Mouse (Mus musculus): ENCODE data around the gene Mcu. TPM values are rescaled to one million over a fixed set of nuclear protein-coding genes. Genes with fewer than 3 reads are reported as not detected.
A peak's percentile ranks its signal among the peaks of the same experiment; 100 is the strongest.

Mcu gene
- total and polyA plus RNA-seq, 2 experiments from 2014 or later: 13.0 to 20.5 TPM

- no peaks in the 10 kb centered on the region for H3K9me3 ChIP-seq (replicated peaks; ENCODE audit: control insufficient read depth, low read length)
- 58% methylated on average over 11 of the region's 11 CpGs for WGBS
- H3K4me1 ChIP-seq (ENCODE audit: control insufficient read depth, insufficient read depth): peaks cover 36% of the 10 kb centered on the region
- TF ChIP-seq CTCF (IDR thresholded peaks at IDR 0.05; ENCODE audit: low read depth) (no peak), EP300 (IDR thresholded peaks at IDR 0.05; ENCODE audit: low read depth) (no peak)
- no peak within 1 kb of the TSS for H3K4me3 ChIP-seq (ENCODE audit: low read depth, low read length)
- H3K27ac ChIP-seq (ENCODE audit: low read depth): 0 out of 2 replicates have a peak within 1 kb of the TSS, but pooled peaks have one; percentile 16
- H3K9ac ChIP-seq (replicated peaks; ENCODE audit: low read depth, low read length): no peak within 1 kb of the TSS
- DNase-seq (ENCODE audit: low spot score) (no peak), ATAC-seq (ENCODE audit: insufficient read depth, low read depth) (no peak)
- no peaks in the 10 kb centered on the region for H3K27me3 ChIP-seq (ENCODE audit: control insufficient read depth, insufficient read depth, low read length)
- H3K36me3 ChIP-seq (replicated peaks; ENCODE audit: control insufficient read depth, insufficient read depth, low read length): no peaks in the 10 kb centered on the region
- H3K4me2 ChIP-seq (ENCODE audit: low read depth, low read length): no peak within 1 kb of the TSS
These were observed 174.8 kb downstream of the Mcu start, which contains the start of gene Oit3 for GRCm38 (mm10) chr10:59441735-59442134. Gene Oit3, minus strand, starts transcription at chr10:59441778.

- Histone ChIP-seq H3K27ac (ENCODE audit: low read depth) (peak overlapping the region; percentile 16), H3K36me3 (replicated peaks; ENCODE audit: control insufficient read depth, insufficient read depth, low read length) (no peaks in the 10 kb centered on the region), H3K4me1 (ENCODE audit: control insufficient read depth, insufficient read depth) (peaks cover 33% of the 10 kb centered on the region), H3K9ac (replicated peaks; ENCODE audit: low read depth, low read length) (no peak overlapping the region), H3K9me3 (replicated peaks; ENCODE audit: control insufficient read depth, low read length) (no peaks in the 10 kb centered on the region), H3K4me3 (ENCODE audit: low read depth, low read length) (no peak overlapping the region), H3K27me3 (ENCODE audit: control insufficient read depth, insufficient read depth, low read length) (no peaks in the 10 kb centered on the region), H3K4me2 (ENCODE audit: low read depth, low read length) (no peak overlapping the region)
- WGBS: 20% methylated on average over 6 of the region's 6 CpGs
- ATAC-seq (ENCODE audit: insufficient read depth, low read depth) (no peak), DNase-seq (ENCODE audit: low spot score) (no peak)
- TF ChIP-seq CTCF (IDR thresholded peaks at IDR 0.05; ENCODE audit: low read depth) (no peak), EP300 (IDR thresholded peaks at IDR 0.05; ENCODE audit: low read depth) (no peak)
These were observed 176.3 kb downstream of the Mcu start for GRCm38 (mm10) chr10:59440177-59440576.

DNA sequence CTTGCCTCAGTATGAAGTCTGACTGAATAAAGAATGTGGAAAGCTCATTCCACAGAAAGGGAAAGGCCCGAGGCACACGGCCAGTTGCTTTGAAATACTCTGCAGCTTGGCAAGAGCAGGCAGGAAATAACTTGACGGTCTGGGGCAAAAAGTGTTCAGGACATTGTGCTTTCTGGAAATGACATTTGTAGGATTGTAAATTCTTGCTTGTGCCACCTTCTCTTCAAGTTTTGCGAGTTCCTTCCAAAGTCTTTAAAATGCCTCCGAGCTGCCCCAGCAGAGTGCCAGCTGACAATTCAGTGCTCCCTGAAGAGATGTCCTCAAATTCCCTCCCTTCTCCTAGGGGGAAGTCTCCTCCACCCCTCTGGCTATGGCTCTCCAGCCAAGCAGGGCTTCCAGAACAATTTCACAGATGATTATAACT is 177.0 kb downstream of the Mcu start:
- H3K36me3 ChIP-seq (replicated peaks; ENCODE audit: control insufficient read depth, insufficient read depth, low read length): no peaks in the 10 kb centered on the region
- no peak overlapping the region for H3K4me3 ChIP-seq (ENCODE audit: low read depth, low read length)
- WGBS: 10% methylated on average over 5 of the region's 5 CpGs
- DNase-seq (ENCODE audit: low spot score): peak; percentile 43
- no peak overlapping the region for H3K4me2 ChIP-seq (ENCODE audit: low read depth, low read length)
- no peaks in the 10 kb centered on the region for H3K9me3 ChIP-seq (replicated peaks; ENCODE audit: control insufficient read depth, low read length)
- H3K27me3 ChIP-seq (ENCODE audit: control insufficient read depth, insufficient read depth, low read length): no peaks in the 10 kb centered on the region
- H3K27ac ChIP-seq (ENCODE audit: low read depth): peak overlapping the region; percentile 49
- no peak for TF ChIP-seq CTCF (IDR thresholded peaks at IDR 0.05; ENCODE audit: low read depth)
- H3K9ac ChIP-seq (replicated peaks; ENCODE audit: low read depth, low read length): no peak overlapping the region
- H3K4me1 ChIP-seq (ENCODE audit: control insufficient read depth, insufficient read depth): peaks cover 33% of the 10 kb centered on the region
- ATAC-seq (ENCODE audit: insufficient read depth, low read depth): peak; percentile 40; the same call in 1 of the 2 replicates

GRCm38 (mm10) chr10:59438651-59439050 is 177.8 kb downstream of the Mcu start:
- Histone ChIP-seq H3K27me3 (ENCODE audit: control insufficient read depth, insufficient read depth, low read length) (no peaks in the 10 kb centered on the region), H3K9ac (replicated peaks; ENCODE audit: low read depth, low read length) (no peak overlapping the region), H3K4me3 (ENCODE audit: low read depth, low read length) (no peak overlapping the region), H3K27ac (ENCODE audit: low read depth) (no peak overlapping the region), H3K4me2 (ENCODE audit: low read depth, low read length) (no peak overlapping the region), H3K4me1 (ENCODE audit: control insufficient read depth, insufficient read depth) (peaks cover 28% of the 10 kb centered on the region), H3K36me3 (replicated peaks; ENCODE audit: control insufficient read depth, insufficient read depth, low read length) (no peaks in the 10 kb centered on the region), H3K9me3 (replicated peaks; ENCODE audit: control insufficient read depth, low read length) (no peaks in the 10 kb centered on the region)
- WGBS: 93% methylated on average over 12 of the region's 12 CpGs
- TF ChIP-seq EP300 (IDR thresholded peaks at IDR 0.05; ENCODE audit: low read depth) (no peak), CTCF (IDR thresholded peaks at IDR 0.05; ENCODE audit: low read depth) (no peak)
- ATAC-seq (ENCODE audit: insufficient read depth, low read depth) (no peak), DNase-seq (ENCODE audit: low spot score) (no peak)

DNA sequence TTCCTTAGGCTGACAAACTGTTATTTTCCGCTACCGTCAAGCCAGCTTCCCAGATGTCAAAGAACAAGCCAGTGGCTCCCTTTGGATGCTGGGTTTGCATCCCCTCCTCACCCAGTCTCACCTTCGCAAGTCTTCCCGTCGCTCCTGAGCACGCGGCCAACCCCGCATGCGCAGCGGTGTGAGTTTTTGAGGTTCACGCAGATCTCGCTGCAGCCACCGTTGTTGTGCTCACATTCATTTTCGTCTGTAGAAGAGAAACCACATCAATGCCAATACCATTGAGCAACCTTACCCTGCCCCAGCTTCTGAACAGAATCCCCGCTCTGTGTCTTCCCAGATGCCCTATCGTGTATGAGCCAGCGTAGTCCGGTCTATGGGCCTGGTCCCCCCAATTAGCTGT is 180.7 kb downstream of the Mcu start:
- peaks cover 17% of the 10 kb centered on the region; the same call in 1 of the 2 replicates for H3K4me1 ChIP-seq (ENCODE audit: control insufficient read depth, insufficient read depth)
- TF ChIP-seq EP300 (IDR thresholded peaks at IDR 0.05; ENCODE audit: low read depth): no peak
- TF ChIP-seq CTCF (IDR thresholded peaks at IDR 0.05; ENCODE audit: low read depth): no peak
- H3K27ac ChIP-seq (ENCODE audit: low read depth): no peak overlapping the region
- ATAC-seq (ENCODE audit: insufficient read depth, low read depth) (no peak), DNase-seq (ENCODE audit: low spot score) (no peak)
- 93% methylated on average over 18 of the region's 18 CpGs for whole genome bisulfite sequencing
- H3K27me3 ChIP-seq (ENCODE audit: control insufficient read depth, insufficient read depth, low read length): no peaks in the 10 kb centered on the region
- H3K9ac ChIP-seq (replicated peaks; ENCODE audit: low read depth, low read length): no peak overlapping the region
- H3K4me3 ChIP-seq (ENCODE audit: low read depth, low read length): no peak overlapping the region
- H3K36me3 ChIP-seq (replicated peaks; ENCODE audit: control insufficient read depth, insufficient read depth, low read length): no peaks in the 10 kb centered on the region
- H3K9me3 ChIP-seq (replicated peaks; ENCODE audit: control insufficient read depth, low read length): no peaks in the 10 kb centered on the region
- H3K4me2 ChIP-seq (ENCODE audit: low read depth, low read length): no peak overlapping the region

DNA sequence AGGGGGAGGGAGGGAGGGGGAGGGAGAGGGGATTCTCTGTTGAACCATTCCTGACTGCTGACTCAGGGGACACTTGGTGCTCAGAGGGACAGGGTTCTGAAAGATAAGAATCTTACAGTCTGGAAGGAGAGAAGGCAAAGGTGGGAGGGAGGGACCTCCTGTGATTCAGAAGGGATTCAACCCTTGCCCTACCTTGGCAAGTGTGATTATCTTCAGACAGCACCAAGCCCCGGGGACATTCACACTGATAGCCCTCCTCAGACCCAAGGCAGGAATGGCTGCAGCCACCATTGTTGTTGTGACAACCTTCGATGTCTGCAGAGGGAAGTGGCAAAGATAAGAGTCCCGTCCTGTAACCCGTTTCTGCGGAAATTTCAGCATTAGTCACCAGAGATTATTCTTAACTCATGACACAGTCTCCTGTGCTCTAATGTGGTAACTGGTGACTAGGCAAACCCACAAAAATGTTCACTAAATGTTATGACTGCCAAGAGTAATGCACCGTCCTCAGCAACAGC is 185.7 kb downstream of the Mcu start:
- no peak overlapping the region for H3K4me2 ChIP-seq (ENCODE audit: low read depth, low read length)
- ATAC-seq (ENCODE audit: insufficient read depth, low read depth) (peak; percentile 45), DNase-seq (ENCODE audit: low spot score) (peak; percentile 34)
- H3K9ac ChIP-seq (replicated peaks; ENCODE audit: low read depth, low read length): no peak overlapping the region
- TF ChIP-seq CTCF (IDR thresholded peaks at IDR 0.05; ENCODE audit: low read depth) (no peak), EP300 (IDR thresholded peaks at IDR 0.05; ENCODE audit: low read depth) (no peak)
- no peak overlapping the region for H3K4me3 ChIP-seq (ENCODE audit: low read depth, low read length)
- no peaks in the 10 kb centered on the region for H3K27me3 ChIP-seq (ENCODE audit: control insufficient read depth, insufficient read depth, low read length)
- no peaks in the 10 kb centered on the region for H3K36me3 ChIP-seq (replicated peaks; ENCODE audit: control insufficient read depth, insufficient read depth, low read length)
- peak overlapping the region; percentile 26 for H3K27ac ChIP-seq (ENCODE audit: low read depth)
- 15% methylated on average over 6 of the region's 6 CpGs for WGBS
- H3K9me3 ChIP-seq (replicated peaks; ENCODE audit: control insufficient read depth, low read length): no peaks in the 10 kb centered on the region
- 0 out of 2 replicates have a peak, but pooled peaks cover 4% of the 10 kb centered on the region for H3K4me1 ChIP-seq (ENCODE audit: control insufficient read depth, insufficient read depth)

Measured in heart, postnatal 0 days (tissue).